Mouse (Mus musculus) kidney, adult 8-10 months (tissue): ENCODE data around the gene Dock4.

ENCODE experiments used
- DNase-seq, 2 experiments: peaks; one replicate each; pipeline ENCODE4 v3.0.0; 2022

Gene Dock4

GRCm38 (mm10) chr12:40574051-40574450, 128.3 kb downstream of the Dock4 start:
- DNase-seq = no peak

- peak in 1 of 2 experiments; percentile 17 for DNase-seq
These were observed 131.0 kb downstream of the Dock4 start for GRCm38 (mm10) chr12:40576749-40577148.

GRCm38 (mm10) chr12:40580351-40580750, 134.6 kb downstream of the Dock4 start:
- no peak for DNase-seq

DNA sequence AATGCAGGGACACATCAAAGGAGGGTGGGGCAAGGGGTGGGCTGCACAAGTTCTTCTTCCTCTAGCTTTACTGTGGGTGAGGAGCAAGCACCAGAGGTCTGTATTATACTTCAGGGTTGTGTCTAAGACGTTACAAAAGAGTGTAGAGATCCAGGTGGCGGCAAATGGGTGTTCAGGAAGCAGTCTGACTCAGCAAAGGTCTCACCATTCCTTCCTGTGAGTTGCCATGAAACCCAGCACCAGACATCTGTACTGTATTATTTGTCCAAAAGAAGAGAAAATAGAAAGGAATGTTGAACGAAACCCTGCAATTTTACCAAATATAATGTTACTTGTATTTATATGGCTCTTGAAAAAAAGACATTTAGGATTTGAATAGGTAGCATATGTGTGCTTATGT, 135.3 kb downstream of the Dock4 start:
- DNase-seq = no peak

GRCm38 (mm10) chr12:40582059-40582458, 136.3 kb downstream of the Dock4 start:
- DNase-seq = no peak

DNA sequence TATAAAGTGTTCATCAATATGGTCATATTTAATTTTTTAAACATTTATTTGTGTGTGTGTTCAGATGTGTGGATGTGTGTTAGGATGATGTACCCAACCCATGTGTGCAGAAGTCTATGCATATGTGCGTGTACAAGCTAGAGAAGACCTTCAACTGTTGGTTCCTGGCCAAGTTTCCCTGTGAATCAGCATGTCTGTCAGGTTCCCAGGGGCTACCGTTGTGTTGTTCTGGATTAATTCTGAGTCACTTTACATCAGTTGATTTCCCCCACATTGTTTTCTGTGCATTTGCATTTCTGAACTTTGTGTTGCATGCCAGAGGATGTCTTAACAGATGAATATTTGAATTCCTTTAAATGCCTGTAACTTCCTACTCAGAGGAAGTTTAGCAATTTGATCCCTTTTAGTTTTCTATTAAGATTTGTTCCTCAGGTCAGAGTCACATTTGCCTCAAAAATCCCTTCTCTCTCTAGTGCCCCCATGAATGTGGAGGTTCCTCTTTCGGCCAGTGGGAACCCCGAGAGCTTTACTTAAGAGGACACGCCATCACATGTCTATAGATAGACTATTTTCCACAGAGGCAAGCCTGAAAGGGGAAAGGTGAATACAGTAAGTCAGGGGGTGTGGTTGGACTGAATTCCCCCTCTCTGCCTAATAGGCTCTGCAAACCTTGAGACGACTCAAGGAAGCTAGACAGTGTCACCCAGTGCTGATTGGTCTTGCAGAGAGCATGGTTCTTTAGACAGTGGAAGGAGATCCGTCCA, 139.0 kb downstream of the Dock4 start:
- no peak for DNase-seq

GRCm38 (mm10) chr12:40585456-40586141, 139.8 kb downstream of the Dock4 start:
- DNase-seq = no peak

DNA sequence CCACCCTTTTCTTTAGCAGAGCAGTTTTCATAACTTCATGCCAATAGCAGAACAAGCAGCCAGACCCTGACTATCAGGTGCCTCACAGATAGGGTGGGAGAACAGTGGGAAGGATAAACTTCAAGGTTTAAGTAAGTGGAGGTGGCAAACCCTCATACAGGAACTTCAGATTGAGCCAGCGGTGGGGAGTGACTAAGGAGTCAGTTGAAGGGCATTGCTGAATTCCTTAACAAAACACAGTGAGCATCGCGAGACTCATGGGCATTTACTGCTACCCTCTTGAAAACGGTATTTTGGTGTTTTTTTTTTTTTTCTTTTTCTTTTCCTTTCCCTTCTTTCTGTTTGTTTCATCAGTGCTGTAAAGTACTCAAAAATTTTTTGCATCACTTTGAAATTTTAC, 148.4 kb downstream of the Dock4 start:
- no peak for DNase-seq

GRCm38 (mm10) chr12:40595440-40595839, 149.7 kb downstream of the Dock4 start:
- no peak for DNase-seq

- DNase-seq = no peak
These were observed 150.3 kb downstream of the Dock4 start for GRCm38 (mm10) chr12:40596020-40596419.

DNA sequence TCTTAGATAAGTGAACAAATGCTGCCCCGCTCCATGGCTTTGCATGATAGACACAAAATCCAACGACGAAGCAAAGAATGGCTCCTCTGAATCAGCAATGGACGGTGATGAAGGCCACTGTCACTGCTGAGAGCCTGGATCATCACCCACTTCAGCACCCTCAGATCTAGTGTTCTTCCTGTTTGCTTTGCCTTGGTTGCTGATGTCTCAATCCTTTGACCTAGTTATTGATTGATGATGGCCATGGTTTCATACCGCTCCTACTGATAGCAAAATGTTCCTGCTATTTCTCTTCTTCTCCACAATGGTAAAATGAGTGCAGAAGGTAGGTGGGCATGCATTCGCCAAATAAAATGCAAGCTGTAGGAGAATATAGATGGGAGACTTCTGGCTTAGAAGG, 150.7 kb downstream of the Dock4 start:
- no peak for DNase-seq

- no peak for DNase-seq
These were observed 154.2 kb downstream of the Dock4 start for GRCm38 (mm10) chr12:40599952-40600351.

GRCm38 (mm10) chr12:40605565-40605964, 159.8 kb downstream of the Dock4 start:
- DNase-seq = no peak

DNA sequence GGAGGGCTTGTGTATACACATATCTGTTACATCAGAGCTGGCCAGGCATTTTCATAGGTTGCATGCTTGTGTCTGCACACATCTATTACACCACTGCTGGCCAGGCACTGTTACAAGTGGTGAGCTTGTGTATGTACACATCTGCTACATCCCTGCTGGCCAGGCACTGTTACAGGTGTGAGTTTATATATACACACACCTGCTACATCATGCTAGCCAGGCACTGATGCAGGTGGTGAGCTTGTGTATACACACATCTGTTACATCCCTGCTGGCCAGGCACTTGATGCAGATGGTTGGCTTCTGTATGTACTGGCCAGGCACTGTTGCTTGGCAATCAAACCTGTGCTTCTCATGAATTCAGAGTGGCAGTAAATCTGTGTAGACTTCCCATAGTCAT, 177.2 kb downstream of the Dock4 start:
- DNase-seq = no peak

DNA sequence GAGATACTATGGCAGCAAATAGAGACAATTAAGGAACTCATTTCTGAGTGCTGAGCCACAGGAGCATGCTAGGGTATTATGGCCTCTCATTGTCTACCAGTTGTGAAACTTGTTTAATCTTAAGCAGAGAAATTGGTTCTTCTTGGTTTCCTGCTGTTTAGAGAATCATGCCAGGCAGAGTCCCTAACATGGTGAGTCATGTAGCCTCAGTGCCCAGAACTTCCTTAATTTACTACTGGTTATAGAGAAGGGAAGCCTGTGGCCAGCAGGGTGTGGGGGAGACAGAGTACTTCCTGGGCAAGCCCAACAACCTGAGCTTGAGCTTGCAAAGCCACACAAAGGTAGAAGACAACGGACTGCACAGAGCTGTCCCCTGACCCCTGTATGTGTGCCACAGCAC, 180.8 kb downstream of the Dock4 start:
- no peak for DNase-seq

GRCm38 (mm10) chr12:40633242-40633641, 187.5 kb downstream of the Dock4 start:
- no peak for DNase-seq

DNA sequence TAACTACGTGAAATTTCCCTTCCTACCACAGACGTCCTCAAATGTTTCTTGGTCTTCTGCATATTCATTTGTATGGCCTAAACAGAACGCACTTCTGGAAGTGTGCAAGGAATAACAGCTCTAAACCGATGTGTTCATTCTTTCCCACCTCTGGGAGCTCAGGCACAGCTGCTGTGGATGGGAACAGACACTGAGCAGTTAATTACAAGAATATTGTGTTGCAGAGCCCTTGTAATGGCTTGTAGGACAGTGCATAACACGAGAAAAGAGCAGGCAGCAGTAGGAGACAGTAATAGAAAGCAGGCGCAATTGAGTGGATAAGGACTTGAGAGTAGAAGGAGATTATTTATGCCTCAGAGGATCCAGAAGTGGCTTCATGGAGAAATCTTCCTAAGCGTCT, 188.4 kb downstream of the Dock4 start:
- no peak for DNase-seq

GRCm38 (mm10) chr12:40635991-40636390, 190.2 kb downstream of the Dock4 start:
- no peak for DNase-seq

DNA sequence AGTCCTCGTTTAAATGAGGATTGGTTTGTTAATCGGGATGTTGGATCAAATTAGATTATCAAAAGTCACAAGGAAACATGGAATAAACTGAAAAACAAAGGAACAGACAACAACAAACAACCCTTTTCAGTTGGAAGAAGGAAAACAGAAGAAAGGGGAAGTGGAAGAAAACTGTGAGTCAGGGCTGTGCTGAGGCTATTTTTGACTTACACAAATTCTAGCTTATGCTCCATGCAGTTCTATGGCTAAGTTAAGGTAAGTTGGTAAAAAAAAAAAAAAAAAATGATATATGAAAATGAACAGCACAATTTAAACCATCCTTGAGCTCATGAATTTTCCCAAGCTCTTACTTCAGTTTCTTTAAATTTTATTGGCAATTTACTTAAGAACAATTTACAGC, 191.7 kb downstream of the Dock4 start:
- DNase-seq = no peak

DNA sequence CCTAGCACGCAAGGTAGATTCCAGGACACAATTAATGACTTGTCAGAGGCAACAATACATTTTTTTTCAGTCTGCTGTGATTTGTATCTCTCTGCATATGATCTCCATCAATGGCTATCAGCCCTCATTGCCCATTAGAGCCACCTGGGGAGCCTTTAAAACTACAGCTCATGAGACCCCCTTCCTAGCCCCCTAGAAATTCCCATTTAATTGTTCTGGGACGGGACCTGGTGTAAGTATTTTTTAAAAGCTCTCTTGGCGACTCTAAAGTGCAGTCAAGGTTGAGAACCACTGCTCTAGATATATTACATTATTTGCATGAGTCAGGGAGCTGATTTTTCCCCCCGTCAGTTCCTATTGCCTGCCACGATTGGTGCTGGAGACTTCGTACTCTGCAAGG, 200.1 kb downstream of the Dock4 start:
- DNase-seq = no peak

DNA sequence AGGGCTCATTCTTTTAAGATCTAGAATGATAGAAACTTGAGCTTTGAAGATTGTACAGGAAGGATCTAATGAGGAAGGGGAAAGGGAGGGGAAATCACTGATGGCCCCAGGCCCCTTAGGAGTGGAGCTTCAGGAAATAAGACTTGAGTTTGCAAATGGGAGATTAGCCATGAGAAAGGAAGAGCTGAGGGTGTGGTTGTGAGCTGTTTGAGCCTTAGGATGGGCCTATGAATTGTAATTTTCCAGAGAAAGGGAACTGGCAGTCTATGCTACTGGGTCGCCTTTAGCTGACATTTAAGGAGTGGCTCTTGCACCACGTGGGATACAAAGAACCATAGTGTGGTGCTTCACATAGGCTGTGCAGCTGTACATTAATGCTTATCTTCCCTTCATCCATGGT, 208.6 kb downstream of the Dock4 start:
- DNase-seq = peak in 1 of 2 experiments; percentile 12

DNA sequence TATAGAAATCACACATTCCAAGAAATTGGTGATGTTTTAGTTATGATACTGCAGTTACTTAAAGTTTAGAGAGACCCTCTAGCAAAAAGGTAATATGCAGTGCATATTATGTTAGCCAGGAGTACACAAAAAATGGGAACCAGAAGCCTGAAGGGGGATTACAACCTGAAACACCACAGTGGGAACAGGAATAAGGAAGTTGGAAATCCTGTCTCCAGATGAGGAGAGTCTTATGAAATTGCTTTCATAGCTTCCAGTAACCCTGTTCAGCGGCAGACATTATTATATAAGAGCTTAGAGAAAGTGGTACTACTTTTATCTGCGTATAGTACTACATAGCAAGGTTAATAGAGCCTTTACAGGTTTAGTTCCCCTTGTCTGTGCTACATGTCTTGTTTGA, 210.1 kb downstream of the Dock4 start:
- DNase-seq = no peak

GRCm38 (mm10) chr12:40656438-40656837, 210.7 kb downstream of the Dock4 start:
- no peak for DNase-seq

DNA sequence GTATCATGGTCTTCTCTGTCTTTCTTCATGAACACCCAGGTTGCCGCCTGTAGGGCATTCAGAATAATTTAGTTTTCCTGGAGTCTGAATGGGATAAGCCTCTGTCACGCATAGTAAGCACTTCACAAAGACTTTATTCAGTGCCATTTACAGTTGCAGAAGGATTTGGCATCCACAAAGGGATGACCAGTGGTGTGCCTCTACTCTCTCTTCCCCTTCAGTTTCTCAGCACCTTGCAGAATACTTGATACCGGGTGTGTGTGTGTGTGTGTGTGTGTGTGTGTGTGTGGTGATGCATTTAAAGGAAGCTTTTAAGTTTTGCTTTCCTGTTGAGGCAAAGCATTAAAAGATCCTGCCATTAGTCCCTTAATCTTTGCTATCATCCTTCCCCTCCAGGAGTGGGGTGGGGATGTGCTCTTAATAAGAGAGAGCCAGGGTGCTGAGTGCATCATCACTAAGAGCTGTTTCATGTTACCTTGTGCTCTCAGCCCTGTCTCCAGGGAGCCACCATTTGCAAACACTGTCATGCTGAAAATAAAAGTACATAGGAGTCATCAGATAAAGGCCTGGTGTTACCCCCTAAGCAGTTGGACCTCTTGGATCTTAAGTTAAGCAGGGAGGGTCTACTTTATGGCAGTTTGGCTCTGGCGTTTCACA, 211.6 kb downstream of the Dock4 start:
- no peak for DNase-seq
